Mouse (Mus musculus) large intestine, adult 2 months (tissue): ENCODE results near the gene Acot7. TPM values are rescaled to one million over a fixed set of nuclear protein-coding genes. Genes with fewer than 3 reads are reported as not detected.

Experiments
- DNase-seq: peaks from one replicate; pipeline ENCODE4 v3.0.0-alpha.2; 2012; ENCODE audit warnings: low read depth, low spot score
- WGBS: fragments of 180-500 bp; shearing (Covaris S2); methylation state at CpG from one replicate; pipeline ENCODE4 v1.1.7; 2018; 5-methylcytosine and 5-hydroxymethylcytosine counted together
- polyA plus RNA-seq: library from polyadenylated mRNA; depleted of rRNA; stranded (reverse); fragments of >200 nt; gene quantifications from 2 replicates; pipeline ENCODE4 v1.2.3, GENCODE M21; 2012

Gene Acot7
- polyA plus RNA-seq, 1 experiment: 56.5 TPM

- DNase-seq: no peak
- WGBS: under 1% methylated on average over 35 of the region's 35 CpGs
These were observed 470 bp downstream of the Acot7 start for GRCm38 (mm10) chr4:152178344-152178864.

DNA sequence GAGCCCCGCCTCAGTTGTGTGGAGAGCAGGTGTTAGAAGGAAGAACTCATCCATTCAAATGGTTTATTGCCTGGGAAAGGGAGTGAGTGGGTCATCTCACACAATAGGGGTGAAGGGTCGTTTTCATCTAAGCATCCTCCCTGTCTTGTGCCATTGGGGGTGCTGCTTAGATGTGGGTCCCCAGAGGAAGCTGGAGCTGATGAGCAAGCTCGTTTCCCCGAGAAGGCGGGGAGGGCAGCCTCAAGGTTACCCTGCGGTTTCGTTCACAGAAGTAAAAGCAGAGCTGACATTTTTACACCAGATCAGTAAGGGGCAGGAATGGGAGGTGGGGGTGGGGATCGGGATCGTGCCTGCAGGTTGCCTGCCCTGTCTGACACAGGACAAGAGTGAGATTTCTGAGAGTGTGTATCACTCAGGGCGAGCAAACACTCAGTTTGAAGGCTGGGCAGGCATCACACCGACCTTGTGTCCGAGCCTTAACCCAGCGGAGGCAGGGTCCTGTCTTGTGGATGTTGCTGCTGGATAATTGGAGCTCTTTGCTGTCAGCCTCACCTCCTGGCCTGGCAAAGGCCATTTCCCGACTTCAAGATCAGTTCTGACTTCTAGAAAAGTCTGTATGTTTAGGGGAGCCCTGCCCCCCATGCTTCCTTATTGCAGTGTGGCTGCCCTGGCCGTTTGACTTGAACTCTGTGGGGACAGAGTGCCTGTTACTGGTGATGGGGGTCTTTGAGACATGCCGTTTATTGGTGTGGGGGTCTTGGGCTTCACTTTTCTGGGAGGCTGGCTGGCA is 1.2 kb downstream of the Acot7 start:
- 18% methylated on average over 16 of the region's 16 CpGs for whole genome bisulfite sequencing
- no peak for DNase-seq

DNA sequence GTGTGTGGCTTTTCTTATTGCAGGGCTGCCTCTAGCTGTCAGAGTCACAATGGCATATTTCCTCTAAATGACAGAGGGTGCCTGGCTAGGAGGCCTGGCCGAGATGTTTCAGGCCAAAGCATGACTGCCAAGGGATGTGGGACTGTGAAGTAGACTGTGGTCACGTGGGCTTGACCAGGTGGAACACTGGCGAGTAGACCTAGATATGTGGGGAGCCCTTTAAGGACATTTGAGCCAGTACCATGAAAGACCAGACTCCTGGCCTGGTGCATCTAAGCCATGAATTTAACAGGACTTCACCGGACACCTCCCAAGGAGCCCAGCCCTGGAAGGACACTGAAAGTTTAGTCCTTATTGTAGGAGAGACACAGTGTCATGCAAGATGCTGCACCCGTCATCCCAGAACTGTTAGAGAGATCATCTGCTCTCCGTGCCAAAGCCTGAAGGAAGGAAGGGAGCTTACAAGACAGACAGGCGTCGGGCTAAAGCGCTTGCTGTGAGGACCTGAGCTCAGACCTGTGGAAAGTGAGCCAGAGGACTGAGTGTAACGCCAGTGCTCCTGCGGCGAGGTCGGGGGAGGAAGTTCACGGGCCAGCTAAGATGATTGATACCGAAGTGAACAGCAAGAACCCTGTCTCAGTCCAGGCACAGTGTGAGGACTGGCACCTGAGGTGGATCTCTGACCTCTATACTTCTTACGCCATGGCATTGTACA is 2.2 kb downstream of the Acot7 start:
- WGBS: 81% methylated on average over 16 of the region's 16 CpGs
- no peak for DNase-seq

DNA sequence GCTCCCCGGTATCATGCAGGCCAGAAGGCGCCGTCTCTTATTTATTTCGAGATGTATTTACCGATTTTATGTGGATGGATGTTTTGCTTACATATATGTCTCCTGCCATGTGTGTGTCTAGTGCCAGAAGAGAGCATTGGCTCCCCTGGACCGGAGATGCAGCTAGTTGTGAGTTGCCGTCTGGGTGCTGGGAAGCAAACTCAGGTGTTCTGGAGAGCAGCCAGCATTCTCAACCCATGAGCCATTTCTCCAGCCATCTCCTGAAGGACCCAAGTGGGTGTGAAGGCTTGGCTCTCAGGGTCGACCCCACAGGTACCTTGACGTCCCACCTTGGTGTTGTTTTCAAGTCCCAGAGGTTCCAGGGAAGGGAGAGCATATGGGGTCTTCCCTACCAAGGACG is 4.3 kb downstream of the Acot7 start:
- no peak for DNase-seq
- WGBS: 85% methylated on average over 10 of the region's 10 CpGs

DNA sequence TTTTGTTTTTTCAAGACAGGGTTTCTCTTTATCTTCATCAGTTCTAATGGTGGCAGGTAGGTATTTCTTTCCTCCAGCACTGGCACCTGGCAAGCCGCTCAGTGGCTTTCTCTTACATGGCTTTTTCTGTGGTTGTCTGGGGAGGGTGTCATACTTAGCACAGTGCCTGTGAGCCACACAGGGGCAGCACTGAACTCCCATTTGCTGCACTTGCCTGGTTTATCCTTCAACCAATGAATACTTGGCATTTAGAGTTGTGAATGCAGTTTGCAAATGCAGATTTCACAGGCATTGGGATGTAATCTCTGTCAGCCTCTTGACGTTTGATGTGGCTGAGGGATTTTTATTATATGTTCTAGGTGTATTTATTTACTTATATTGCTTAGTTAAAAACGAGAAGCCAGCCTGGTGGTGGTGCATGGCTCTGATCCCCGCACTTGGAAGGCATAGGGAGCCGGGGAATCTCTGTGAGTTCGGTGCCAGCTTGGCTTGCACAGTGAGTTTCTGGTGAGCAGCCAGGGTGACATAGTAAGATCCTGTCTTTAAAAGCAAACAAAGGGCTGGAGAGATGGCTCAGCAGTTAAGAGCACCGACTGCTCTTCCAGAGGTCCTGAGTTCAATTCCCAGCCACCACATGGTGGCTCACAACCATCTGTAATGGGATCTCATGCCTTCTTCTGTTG is 6.6 kb downstream of the Acot7 start:
- 28% methylated on average over 7 of the region's 7 CpGs for WGBS
- no peak for DNase-seq

DNA sequence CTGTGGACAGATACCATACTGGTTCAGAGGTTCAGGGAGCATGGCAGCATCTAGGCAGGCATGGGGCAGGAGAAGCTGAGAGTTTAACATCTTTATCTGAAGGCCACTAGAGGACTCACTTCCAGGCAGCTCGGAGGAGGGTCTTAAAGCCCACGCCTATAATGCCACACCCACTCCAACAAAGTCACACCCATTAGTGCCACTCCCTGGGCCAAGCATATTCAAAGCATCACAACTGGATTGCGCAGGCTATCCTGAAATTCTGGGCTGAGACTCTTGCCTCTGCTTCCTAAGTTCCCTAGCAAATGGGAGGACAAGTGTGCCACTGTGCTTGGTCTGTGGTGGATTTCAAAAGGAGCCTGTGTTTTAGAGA is 7.2 kb downstream of the Acot7 start:
- no peak for DNase-seq
- WGBS: 2% methylated on average over 3 of the region's 3 CpGs

DNA sequence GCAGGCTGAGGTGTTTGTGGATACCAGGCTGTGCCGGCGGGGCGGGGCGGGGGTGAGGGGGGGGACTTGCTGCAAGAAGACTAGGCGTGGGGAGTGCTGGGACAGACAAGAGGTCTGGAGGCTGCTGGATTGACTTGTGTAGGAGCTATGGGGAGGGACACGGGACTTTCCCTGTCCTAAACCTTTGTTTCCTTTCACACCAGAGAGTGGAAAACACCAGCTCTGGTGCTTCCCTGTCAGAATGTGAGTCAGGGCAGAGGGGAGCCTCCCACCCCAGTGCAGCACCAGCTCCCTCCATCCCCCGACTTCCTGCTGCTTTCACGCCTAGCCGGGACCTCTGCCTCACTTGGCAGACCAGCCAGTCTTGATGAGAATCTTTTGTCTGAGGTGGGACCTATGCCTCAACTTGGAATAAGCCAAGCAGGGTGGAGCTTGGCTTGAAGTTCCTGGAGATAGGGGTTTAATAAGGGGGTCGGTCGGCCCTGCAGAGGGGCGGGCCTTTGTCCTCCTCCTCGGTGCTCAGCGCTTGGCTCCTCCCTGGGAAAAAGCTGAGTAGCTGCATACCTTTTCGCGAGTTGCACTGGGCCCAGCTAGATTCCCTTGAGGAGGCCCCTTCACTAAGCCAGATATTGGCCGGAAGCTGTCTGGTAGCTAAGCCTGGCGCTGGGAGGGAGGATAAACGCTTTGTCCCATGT is 7.7 kb downstream of the Acot7 start:
- WGBS: 9% methylated on average over 19 of the region's 19 CpGs
- no peak for DNase-seq

DNA sequence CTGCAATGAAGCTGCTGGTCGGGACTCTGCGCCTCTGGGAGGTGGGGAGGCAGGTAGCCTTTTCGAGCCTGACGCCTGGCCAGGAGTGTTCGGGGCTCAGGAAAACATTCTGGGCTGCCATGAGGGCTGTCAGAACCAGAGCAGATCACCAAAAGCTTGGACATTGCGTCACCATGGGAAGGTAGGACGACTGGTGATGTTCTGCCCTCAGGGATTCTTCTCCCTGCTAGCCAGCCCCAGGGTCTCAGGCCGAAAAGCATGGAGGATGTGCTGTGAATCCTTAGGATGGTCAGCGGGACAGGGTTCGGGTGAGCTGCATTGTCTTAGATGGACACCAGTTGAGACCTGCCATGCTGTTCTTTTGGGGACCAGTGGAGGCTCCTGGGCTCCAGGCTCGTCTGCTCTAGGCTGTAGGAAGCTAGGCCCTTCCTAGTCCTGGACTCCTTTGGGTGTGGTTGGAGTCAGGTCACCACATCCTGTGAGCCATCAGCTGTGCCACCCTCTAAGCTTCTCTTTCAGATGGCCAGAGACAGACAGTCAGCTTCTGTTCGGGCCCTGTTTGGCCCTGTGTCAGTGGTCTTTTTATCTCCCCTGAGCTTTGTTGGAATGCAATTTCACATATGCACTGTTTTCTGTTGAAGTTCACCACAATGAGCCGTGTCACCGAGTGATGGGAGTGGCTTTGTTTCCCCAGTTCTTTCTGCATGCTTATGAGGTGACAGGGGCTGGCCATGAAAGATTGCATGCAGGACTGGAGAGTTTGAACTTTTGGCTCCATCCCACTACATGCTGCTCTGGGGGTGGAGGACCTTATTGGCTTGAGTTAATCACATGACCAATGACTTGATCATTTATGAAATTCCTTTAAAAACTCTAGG is 8.5 kb downstream of the Acot7 start:
- no peak for DNase-seq
- WGBS: 56% methylated on average over 14 of the region's 14 CpGs

DNA sequence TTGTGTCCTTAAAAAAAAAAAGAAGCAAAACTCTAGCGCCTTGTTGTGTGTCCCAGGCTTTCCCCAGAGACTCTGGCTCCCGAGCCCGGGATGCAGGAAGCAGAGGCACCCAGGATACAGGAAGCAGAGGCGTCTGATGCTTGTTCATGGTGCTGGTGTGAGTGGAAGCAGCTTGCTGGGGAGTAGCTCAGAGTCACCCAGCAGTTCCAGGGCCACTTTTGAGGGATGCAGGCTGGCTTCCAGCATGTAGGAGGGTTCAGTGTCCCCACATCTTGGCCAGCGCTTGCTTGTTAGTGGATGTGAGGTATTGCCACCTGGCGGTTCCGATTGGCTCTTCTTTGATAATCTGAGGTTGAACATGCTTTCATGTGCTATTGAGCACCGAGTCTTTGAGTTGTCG is 9.2 kb downstream of the Acot7 start:
- 75% methylated on average over 9 of the region's 9 CpGs for WGBS
- no peak for DNase-seq

DNA sequence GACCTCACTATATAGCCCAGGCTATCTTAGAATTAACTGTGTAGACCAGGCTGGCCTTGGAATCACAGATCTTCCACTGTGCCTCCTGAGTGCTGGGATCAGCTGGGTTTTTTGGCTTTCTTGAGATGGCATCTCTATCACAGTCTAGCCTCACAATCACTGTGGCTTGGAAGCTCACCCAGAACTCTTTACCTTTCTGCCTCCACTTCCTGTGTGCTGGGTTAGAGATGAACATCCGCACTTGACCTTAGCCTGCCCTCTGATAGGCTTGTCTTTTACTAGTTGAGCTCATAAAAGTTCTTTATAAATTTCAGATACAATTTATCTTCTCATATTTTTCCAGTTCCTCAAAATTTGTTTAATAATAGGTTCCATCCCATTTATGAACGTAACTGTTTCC is 10.7 kb downstream of the Acot7 start:
- DNase-seq: no peak
- 91% methylated on average over 2 of the region's 2 CpGs for WGBS

DNA sequence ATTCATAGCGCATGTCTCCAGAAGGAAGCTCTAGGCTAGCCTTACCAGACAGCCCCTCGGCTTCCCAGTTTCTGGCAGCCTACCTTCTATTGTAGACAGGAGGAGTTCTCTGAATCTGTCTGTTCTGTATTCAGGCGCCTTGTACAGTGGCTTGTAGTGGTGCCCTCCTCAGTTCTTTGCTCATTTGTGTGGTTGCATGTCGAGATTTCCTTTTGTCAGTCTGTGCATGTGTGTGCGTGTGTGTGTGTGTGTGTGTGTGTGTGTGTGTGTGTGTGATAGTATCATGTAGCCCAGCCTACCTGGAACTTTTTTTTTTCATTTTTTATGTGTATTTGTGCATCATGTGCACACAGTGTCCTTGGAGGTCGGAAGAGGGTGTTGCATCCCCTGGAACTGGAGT is 11.1 kb downstream of the Acot7 start:
- WGBS: 81% methylated on average over 6 of the region's 6 CpGs
- DNase-seq: no peak

DNA sequence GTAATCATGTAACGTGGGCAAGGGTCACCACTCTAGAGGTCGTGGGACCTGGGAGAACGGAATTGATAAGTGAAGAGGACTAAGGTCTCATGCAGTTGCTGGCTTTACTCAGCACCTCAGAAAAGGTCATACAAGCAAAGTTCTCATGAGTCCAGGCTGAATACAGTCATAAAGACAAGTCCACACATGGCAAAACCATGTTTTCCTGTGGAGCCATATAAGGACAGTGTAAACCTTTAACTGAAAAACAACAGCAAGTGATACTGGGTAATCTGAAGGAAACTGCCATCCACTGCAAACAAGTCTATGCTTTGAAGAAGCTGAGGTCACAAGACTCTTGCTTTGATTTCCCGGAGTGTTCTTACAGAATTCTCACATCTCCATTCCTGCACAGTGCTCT is 11.8 kb downstream of the Acot7 start:
- 82% methylated on average over 4 of the region's 4 CpGs for WGBS
- DNase-seq: no peak

DNA sequence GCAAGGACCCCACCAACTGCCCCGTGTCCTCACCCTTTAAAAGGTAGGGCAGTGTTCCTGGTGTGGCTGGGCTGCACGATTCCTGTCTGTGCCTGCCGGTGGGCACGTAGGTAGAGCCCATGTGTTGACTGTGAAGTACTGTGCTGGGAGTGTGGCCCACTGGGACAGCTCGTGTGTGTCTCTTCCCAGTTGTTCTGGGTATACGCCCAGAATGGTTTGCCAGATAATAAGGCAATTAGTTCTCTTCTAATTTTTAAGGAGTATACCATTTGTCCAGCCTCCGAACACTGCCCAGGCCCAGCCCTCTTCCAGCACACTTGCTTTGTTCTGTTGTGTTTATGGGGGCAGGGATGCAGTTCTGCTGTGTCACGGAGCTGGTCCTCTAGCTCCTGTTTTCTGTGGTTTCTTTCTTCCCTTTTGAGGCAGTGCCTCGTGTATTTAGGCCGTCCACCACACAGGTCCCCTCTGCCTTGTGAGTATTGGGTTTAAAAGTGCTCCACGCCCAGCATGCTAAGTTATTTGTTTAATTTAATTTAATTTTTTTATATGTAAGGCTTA is 12.2 kb downstream of the Acot7 start:
- whole genome bisulfite sequencing: 72% methylated on average over 11 of the region's 11 CpGs
- DNase-seq: no peak

DNA sequence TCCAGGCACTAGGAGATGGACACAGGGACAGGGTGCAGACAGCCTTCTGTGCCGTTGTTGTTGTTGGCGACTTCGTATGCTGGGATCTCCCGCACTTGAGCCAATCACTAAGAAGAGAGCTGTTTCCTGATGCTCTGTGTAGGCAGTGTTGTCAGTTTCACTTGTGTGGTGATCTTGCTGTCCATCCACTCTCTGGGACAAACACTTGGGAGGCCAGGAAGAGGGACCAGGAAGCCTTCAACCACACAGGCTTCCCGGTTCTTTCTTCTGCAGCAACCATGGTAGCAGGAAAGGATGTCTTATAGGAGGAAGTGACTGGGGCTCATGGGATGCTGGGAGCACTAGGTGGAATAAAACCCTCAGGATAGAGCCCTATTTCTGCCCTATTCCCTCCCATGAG is 12.8 kb downstream of the Acot7 start:
- no peak for DNase-seq
- WGBS: 70% methylated on average over 5 of the region's 5 CpGs

DNA sequence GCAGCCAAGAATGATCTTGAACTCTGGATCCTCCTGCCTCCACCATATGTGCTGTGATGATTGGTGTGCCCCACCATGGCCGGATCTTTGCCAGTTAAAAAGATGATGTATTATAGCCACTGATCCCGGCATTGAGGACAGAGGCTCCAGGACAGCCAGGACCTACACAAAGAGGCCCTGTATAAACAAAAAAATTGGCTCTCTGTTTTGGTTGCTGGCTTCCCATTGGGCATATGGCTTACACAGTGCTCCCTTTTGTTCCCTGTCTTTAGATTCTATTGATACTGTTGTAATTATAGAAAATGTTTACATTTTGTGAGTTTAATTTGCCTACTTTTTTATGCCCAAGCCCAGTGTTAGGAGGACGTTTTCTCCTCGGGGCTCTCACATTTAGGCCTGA is 14.6 kb downstream of the Acot7 start:
- 27% methylated on average over 4 of the region's 4 CpGs for WGBS
- no peak for DNase-seq

DNA sequence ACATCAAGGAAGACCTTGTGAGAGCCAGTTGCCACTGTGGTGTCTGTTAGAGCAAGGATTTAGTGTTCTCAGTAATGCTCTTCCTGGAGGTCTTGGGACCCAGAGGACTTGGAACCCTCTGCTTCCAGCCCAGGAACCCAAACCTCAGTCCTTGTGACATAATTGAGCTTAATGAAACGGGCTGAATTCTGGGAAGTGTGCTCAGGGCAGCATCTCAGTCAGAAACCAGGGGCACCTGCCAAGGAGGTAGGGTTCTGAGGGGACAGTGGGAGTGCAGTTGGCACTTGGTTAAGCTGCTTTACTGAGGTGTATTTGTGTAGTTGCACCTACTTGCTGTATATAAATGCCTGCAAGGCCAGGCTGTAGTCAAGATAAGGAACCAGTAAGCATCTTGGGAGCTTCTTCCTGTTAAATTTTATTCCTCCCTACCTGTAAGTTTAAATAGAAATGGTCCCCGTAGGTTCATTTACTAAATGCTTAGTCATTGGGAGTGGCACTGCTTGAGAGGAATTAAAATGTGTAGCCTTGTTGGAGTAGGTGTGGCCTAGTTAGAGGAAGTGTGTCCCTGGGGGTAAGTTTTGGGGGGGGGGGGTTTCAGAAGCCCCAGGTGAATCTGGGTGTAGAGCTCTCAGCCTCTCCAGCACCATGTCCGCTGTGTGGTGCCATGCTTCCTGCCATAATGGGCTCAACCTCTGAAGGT is 16.7 kb downstream of the Acot7 start:
- DNase-seq: no peak
- WGBS: 48% methylated on average over 3 of the region's 3 CpGs

GRCm38 (mm10) chr4:152196276-152196675 is 18.3 kb downstream of the Acot7 start:
- 72% methylated on average over 9 of the region's 9 CpGs for WGBS
- DNase-seq: no peak

GRCm38 (mm10) chr4:152197545-152197944 is 19.6 kb downstream of the Acot7 start:
- 41% methylated on average over 5 of the region's 5 CpGs for WGBS
- DNase-seq: no peak
